Mouse (Mus musculus) naive thymus-derived CD4-positive, alpha-beta T cell, adult 2 months (primary cell): ENCODE measurements around the gene Gm20388.

Experiments
- DNase-seq: peaks from one replicate; pipeline ENCODE4 v3.0.0-alpha.2; 2011; ENCODE audit warnings: low read depth

Gene Gm20388

GRCm38 (mm10) chr8:124193992-124194391, 4283.4 kb downstream of the Gm20388 start:
- DNase-seq: no peak

- no peak for DNase-seq
Measured at GRCm38 (mm10) chr8:124196195-124196594, 4285.6 kb downstream of the Gm20388 start.

GRCm38 (mm10) chr8:124196797-124197196, 4286.2 kb downstream of the Gm20388 start:
- no peak for DNase-seq

GRCm38 (mm10) chr8:124198230-124198629, 4287.6 kb downstream of the Gm20388 start:
- DNase-seq: no peak

GRCm38 (mm10) chr8:124200400-124200799, 4289.8 kb downstream of the Gm20388 start:
- DNase-seq: no peak

GRCm38 (mm10) chr8:124201706-124202105, 4291.1 kb downstream of the Gm20388 start:
- DNase-seq: no peak

GRCm38 (mm10) chr8:124202895-124203294, 4292.3 kb downstream of the Gm20388 start:
- DNase-seq: no peak

GRCm38 (mm10) chr8:124204001-124204601, 4293.5 kb downstream of the Gm20388 start:
- DNase-seq: no peak

- DNase-seq: no peak
Measured at GRCm38 (mm10) chr8:124212148-124212547, 4301.5 kb downstream of the Gm20388 start.

GRCm38 (mm10) chr8:124216951-124217350, 4306.3 kb downstream of the Gm20388 start:
- DNase-seq: no peak

GRCm38 (mm10) chr8:124229883-124230282, 4319.2 kb downstream of the Gm20388 start:
- DNase-seq: no peak

GRCm38 (mm10) chr8:124230496-124231175, 4320.0 kb downstream of the Gm20388 start:
- DNase-seq: no peak

- DNase-seq: peak; percentile 89
Measured at GRCm38 (mm10) chr8:124231176-124231484, 4320.5 kb downstream of the Gm20388 start, which contains the start of gene Galnt2. Gene Galnt2 (plus strand): TSS chr8:124231391.

- DNase-seq: peak; percentile 78
Measured at GRCm38 (mm10) chr8:124231485-124232279, 4321.0 kb downstream of the Gm20388 start.

- peak; percentile 42 for DNase-seq
Measured at GRCm38 (mm10) chr8:124232280-124232600, 4321.6 kb downstream of the Gm20388 start.

GRCm38 (mm10) chr8:124234496-124234895, 4323.9 kb downstream of the Gm20388 start:
- no peak for DNase-seq

- no peak for DNase-seq
Measured at GRCm38 (mm10) chr8:124235536-124235935, 4324.9 kb downstream of the Gm20388 start.

GRCm38 (mm10) chr8:124239350-124239749, 4328.7 kb downstream of the Gm20388 start:
- DNase-seq: no peak

GRCm38 (mm10) chr8:124240932-124241331, 4330.3 kb downstream of the Gm20388 start:
- DNase-seq: no peak

GRCm38 (mm10) chr8:124242208-124242607, 4331.6 kb downstream of the Gm20388 start:
- peak; percentile 85 for DNase-seq

- DNase-seq: no peak
Measured at GRCm38 (mm10) chr8:124242913-124243312, 4332.3 kb downstream of the Gm20388 start.

GRCm38 (mm10) chr8:124247581-124247980, 4336.9 kb downstream of the Gm20388 start:
- no peak for DNase-seq

- no peak for DNase-seq
Measured at GRCm38 (mm10) chr8:124248688-124249087, 4338.0 kb downstream of the Gm20388 start.
